Mouse (Mus musculus) megakaryocyte, adult 5-6 weeks (primary cell): Measurements from ENCODE around the gene Kiz. TPM values are rescaled to one million over a fixed set of nuclear protein-coding genes. Genes with fewer than 3 reads are reported as not detected.

ENCODE experiments used
- ATAC-seq: 2 replicates; pipeline ENCODE4 v1.8.0; 2016; ENCODE audit warnings: mild to moderate bottlenecking, inconsistent platforms; ENCODE audit not compliant: poor library complexity, severe bottlenecking
- total RNA-seq, 2 experiments: library from RNA; stranded (forward) in 1 of 2; stranded (reverse) in 1 of 2; fragments of 153-499, 151-499 nt in 1 of 2; fragments of 221-1000, 200-1000 nt in 1 of 2; gene quantifications; 2 replicates each; pipeline versions ENCODE4 v1.2.3 to v1.2.4; 2015 to 2017

Kiz gene
- total RNA-seq (2015) (40.8 and 49.4 TPM in 2 replicates), total RNA-seq (2017) (27.0 and 27.4 TPM in 2 replicates)

- ATAC-seq = peak; percentile 96
These were observed at the start of gene Kiz for GRCm38 (mm10) chr2:146855599-146856039. TSS of gene Kiz (plus strand) at chr2:146855864.

GRCm38 (mm10) chr2:146809706-146810256 is 45.9 kb upstream of the Kiz start:
- no peak for ATAC-seq

- no peak for ATAC-seq
These were observed 45.0 kb upstream of the Kiz start for GRCm38 (mm10) chr2:146810695-146811094.

- ATAC-seq = peak; percentile 38; the same call in 1 of the 2 replicates
These were observed 40.7 kb upstream of the Kiz start for GRCm38 (mm10) chr2:146814978-146815377.

- no peak for ATAC-seq
These were observed 36.6 kb upstream of the Kiz start for GRCm38 (mm10) chr2:146819065-146819464.

GRCm38 (mm10) chr2:146823483-146823951 is 32.1 kb upstream of the Kiz start:
- no peak for ATAC-seq

- no peak for ATAC-seq
These were observed 31.6 kb upstream of the Kiz start for GRCm38 (mm10) chr2:146824043-146824442.

- no peak for ATAC-seq
These were observed 27.7 kb upstream of the Kiz start for GRCm38 (mm10) chr2:146828006-146828405.

GRCm38 (mm10) chr2:146833222-146834063 is 22.2 kb upstream of the Kiz start:
- ATAC-seq = 0 out of 2 replicates have a peak, but pooled peaks have one; percentile 25

- ATAC-seq = no peak
These were observed 21.7 kb upstream of the Kiz start for GRCm38 (mm10) chr2:146834064-146834313.

- peak; percentile 19 for ATAC-seq
These were observed 21.1 kb upstream of the Kiz start for GRCm38 (mm10) chr2:146834314-146835201.

GRCm38 (mm10) chr2:146835241-146835990 is 20.2 kb upstream of the Kiz start:
- ATAC-seq = no peak

- no peak for ATAC-seq
These were observed 19.4 kb upstream of the Kiz start for GRCm38 (mm10) chr2:146836246-146836645.

- ATAC-seq = no peak
These were observed 18.7 kb upstream of the Kiz start for GRCm38 (mm10) chr2:146836871-146837550.

- ATAC-seq = no peak
These were observed 18.0 kb upstream of the Kiz start for GRCm38 (mm10) chr2:146837653-146838052.

GRCm38 (mm10) chr2:146838596-146839302 is 16.9 kb upstream of the Kiz start:
- ATAC-seq = no peak

GRCm38 (mm10) chr2:146839303-146840030 is 16.2 kb upstream of the Kiz start:
- ATAC-seq = no peak

- peak; percentile 98 for ATAC-seq
These were observed 7.8 kb upstream of the Kiz start for GRCm38 (mm10) chr2:146847863-146848262.

GRCm38 (mm10) chr2:146856120-146856519 is 456 bp downstream of the Kiz start:
- peak; percentile 45 for ATAC-seq
